Mouse (Mus musculus): ENCODE data around the gene Ptcd1. TPM values are rescaled to one million over a fixed set of nuclear protein-coding genes. Genes with fewer than 3 reads are reported as not detected.
"Not testable (repeated sequence)": the region's sequence is repeated elsewhere in the genome, so short reads cannot be mapped to it uniquely, and the experiment has no call there.

Gene Ptcd1
- total RNA-seq, 2 experiments from 2014 or later = 9.3 to 14.7 TPM

DNA sequence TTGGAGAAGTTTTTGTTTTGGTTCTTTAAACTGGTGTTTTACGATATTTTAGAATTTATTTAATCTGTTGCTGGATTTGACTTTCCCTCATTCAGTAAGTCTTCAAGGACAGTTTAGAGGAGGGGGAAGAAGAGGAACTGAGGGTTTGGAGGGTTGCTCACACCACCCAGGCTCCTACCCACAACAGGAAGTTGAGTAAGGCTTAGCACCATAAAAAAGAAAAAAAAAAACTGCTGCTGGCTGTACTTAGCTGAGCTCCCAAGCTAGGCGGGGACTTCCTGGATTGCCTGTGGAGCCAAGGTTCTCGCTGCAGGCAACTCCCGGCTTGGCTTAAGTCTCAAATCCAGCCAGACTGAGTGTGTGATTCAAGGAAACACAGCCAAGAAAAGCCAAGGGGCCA lies 50.6 kb downstream of the Ptcd1 start:
- peak; percentile 57 for ATAC-seq (replicated peaks; ENCODE audit: poor library complexity, severe bottlenecking)

DNA sequence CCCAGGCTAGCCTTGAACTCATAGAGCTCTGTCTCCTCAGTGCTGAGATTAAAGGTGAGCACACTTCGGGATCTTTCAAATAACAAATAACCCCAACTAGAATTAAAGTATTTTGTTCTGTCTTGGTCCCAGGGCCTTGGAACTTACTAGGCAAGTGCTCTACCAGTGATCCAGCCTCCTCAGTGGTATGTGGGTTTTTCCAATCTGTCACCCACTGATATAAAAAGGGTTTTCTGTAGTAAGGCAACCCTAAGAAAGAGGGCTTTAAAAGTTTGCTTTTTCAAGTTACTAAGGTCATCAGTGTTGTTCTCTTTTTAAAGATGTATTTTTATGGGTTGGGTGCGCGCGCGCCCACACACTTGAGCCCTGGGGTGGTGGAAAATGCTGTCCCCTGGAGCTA lies 51.2 kb downstream of the Ptcd1 start:
- no peak for ATAC-seq (replicated peaks; ENCODE audit: poor library complexity, severe bottlenecking)

DNA sequence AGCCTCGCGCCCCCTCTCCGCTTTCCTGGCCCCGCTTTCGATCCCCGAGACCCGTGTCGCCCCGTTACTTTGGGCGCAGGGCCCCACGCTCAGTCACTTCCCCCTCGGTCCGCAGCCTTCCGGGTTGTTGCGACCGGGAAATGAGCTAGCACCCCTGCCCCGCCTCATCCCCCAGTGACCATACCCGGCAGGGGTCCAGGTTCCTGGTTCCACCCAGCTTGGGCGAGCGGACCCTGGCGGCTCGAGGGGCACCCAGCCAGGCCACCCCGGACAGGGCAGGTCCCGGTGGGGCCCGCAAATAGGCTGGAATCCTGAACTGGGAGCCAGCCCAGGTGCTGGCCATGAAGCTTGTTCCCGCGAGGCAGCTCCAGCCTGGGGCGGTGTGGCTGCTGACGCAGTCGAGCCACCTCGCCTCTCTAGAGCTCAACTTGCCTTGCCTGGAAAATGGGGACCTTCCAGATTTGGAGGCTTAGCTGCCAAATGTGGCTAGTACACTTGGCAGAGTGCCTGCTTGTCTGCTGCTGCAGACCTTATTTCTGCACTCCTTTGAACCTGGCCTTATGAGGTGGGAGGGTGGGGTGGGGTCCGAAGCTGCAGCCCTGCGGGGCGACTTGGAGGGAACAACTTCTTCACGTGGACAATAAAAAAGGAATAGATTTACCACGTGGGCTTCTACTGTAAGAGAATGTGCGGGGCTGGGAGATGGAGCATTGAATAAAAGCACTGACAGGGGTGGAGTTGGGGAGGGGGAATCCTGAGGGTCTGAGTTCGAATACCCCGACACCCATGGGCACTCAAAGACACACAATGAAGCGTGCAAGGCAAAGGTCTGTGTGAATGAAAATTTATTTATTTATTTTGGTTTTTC lies 52.1 kb downstream of the Ptcd1 start:
- ATAC-seq (replicated peaks; ENCODE audit: poor library complexity, severe bottlenecking) = peak; percentile 62

DNA sequence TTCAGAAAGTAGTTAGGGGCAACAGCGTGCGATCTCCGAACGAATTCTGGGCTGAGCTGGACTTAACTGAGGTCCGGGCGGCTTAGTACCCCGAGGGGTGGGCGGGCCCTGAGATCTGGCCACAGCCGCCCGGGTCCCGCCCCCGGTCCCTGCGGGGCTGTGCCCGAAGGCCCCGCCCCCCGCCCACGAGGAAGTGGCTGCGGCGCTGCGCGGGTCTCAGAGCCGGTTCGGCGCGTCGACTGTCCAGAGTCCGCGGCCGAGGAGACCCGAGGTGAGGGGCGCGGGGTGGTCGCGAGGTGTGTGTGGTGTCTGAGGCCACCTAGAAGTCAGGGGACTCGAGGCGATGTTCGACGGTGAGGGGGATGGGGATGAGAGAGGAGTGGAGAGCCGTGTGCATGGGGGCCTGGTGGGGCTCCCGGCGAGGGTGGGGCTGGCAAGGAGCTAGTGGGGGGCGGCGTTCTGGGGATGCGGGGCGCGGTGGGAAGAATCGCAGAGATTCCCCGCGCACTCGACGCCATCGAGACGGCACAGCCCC lies 52.8 kb downstream of the Ptcd1 start, which contains the start of gene Arpc1b:
TSS of gene Arpc1b (plus strand) at position 145 of the 535 bp plus-strand sequence.
- peak; percentile 60 for ATAC-seq (replicated peaks; ENCODE audit: poor library complexity, severe bottlenecking)

DNA sequence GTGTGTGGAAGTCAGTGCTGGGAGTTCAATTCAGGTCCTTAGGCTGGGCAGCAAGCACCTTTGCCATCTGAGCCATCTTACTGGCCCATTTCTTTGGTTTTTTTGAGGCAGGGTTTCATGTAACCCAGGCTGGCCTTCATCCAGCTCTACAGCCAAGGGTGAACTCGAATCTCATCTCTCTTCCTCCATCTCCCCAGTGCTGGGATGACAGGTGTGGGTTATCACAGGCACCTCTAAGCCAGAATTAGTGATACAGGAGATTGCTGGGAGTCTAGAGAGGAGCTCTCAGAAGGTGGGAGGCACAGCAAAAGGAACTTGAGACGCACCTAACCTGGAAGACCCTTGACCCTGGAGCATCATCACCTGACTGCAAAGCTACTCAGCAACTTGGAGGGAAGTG lies 53.5 kb downstream of the Ptcd1 start:
- ATAC-seq (replicated peaks; ENCODE audit: poor library complexity, severe bottlenecking) = no peak

DNA sequence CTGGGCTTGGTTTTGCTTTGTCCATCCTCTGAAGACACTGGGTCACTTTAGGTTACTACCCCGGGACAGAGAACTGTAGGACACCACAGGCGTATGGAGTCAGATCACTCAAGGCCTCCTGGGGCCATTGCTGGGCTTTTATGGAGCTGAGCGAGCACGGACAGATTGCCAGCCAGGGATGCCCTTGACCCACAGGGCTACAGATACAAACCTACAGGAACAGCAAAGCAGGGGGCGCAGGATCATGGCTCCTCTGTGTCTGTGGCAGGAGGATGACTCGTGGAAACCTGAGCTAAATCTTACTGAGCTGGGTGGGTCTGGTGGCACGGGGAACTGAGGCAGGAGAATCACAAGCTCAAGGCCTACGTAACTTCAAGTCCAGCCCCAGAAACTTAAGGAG lies 54.3 kb downstream of the Ptcd1 start:
- no peak for ATAC-seq (replicated peaks; ENCODE audit: poor library complexity, severe bottlenecking)

DNA sequence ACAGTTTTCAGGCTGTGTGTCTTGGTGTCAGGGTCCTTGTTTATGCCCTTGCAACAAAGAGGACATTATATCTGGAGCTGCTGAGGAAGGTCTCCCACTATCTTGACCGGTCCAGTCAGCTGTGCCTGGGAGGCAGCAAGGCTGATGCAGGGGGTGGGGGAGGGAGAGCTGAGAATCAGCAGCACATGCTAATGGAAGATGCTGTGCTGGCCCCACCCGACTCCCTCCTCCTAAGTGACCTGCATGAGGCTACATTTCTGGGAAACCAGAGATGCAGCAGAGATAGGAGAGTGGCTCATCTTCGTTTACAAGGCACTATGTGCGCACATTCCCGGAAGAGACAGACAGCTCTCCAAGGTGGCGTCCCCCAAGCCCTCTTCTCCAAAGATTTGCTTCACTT lies 56.5 kb downstream of the Ptcd1 start:
- no peak for ATAC-seq (replicated peaks; ENCODE audit: poor library complexity, severe bottlenecking)

DNA sequence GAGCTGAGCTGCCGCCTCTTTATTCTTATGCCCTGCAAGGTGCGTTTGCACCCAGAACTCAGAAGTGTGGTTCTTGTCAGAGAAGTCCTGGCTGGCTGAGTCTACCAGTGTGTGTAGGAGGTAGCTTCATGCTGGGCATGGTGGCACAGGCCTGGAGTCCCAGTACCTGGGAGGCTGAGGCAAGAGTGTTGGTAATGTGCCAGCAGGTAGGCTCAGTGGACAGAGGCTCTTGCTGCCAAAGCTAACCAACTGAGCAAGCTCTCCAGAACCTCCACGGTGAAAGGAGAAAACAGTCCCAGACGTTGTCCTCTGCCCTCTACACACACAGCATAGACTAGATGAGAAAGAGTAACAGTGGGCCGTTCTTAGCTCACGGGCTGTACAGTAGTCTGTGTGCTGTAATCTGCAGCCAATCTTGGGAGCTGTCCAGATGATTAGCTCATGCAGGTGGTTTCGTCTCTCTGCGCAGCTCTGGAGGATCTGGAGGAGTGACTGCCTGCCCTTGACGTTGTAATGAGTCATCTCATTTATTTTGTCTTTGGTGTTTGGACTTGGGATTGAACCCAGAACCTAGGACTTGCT lies 61.1 kb downstream of the Ptcd1 start:
- no peak for ATAC-seq (replicated peaks; ENCODE audit: poor library complexity, severe bottlenecking)

DNA sequence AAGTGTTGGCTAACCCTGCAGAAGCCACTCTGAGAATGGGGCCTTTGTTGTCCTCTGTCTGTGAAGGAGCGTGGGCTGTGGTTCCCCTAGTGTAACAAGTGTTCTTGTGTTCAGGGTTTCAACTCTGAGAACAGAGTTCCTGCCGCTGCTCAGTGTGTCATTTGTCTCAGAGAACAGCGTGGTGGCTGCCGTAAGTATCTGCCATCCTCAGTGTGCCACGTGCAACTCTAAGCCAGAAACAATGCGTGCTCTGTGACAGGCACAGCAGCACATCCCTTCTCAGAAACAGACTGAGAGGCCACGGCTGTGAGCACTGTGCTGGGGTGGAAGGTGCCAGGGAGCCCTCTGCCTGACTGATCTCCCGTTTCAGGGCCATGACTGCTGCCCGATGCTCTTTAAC lies 62.6 kb downstream of the Ptcd1 start:
- ATAC-seq (replicated peaks; ENCODE audit: poor library complexity, severe bottlenecking) = no peak

DNA sequence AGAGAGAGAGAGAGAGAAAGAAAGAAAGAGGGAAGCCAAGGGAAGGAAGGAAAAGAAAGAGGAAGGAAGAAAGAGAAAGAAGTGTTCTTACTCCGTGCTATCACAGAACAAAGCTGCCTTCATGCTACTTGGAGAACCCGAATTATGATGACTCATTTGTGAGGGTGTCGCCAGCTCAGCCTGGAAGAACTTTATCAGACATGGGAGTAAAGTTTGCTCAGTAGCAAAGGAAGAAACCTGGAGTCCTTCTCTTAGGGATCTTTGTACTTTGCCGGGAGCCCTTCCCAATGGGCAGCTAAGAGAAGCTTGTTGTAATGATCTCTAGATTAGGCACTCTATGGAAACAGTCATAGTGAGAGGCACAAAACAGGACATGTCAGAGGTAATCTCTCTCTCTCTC lies 64.2 kb downstream of the Ptcd1 start:
- ATAC-seq (replicated peaks; ENCODE audit: poor library complexity, severe bottlenecking) = no peak

DNA sequence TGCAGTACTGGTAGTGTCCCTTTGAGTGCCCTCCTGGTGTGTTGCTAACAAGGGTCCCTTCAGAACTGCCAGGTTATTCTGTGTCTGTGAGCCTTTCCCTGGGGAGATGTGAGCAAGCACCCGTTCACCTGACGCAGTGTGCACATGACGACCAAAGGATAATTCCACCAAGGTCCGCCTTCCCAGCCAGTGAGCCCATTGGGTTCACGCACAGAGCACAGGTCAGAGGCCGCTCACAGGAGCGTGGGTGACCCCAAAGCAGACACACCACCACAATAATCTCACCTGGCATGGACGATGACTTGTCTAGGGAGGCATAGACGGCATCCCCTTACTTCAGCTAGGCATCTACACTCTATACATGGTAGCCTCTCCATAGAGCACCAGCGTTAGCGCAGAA lies 65.5 kb downstream of the Ptcd1 start:
- not testable (repeated sequence) for ATAC-seq (replicated peaks; ENCODE audit: poor library complexity, severe bottlenecking)

DNA sequence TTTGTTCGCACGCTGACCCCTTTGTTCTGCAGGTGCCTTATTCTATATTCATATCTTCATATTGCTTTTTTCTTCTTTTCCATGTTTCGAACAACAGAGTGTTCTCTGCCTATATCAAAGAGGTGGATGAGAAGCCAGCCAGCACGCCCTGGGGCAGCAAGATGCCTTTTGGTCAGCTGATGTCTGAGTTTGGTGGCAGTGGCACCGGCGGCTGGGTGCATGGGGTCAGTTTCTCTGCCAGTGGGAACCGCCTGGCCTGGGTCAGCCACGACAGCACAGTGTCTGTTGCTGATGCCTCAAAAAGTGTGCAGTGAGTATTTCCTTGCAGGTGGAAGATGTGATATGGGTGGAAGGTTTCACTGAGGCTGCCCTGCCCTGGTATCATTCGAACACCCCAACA lies 65.9 kb downstream of the Ptcd1 start:
- ATAC-seq (replicated peaks; ENCODE audit: poor library complexity, severe bottlenecking) = no peak

DNA sequence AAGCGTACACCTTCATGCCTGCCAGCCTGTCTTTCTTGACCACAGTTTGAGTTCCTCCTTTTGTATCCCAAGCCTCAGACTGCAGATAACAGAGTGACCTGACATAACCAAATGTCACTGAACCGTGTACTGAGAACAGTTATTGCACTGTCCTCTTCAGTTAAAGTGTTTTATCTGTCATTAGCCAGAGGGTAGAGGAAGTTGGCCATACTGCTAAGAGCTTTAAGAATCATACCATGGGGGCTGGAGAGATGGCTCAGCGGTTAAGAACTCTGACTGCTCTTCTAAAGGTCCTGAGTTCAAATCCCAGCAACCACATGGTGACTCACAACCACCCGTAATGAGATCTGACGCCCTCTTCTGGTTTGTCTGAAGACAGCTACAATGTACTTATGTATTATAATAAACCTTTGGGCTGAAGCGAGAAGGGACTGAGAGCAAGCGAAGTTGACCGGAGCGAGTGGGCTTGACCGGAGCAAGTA lies 68.5 kb downstream of the Ptcd1 start:
- peak; percentile 87 for ATAC-seq (replicated peaks; ENCODE audit: poor library complexity, severe bottlenecking)

Other genes starting within 250 kb of the Ptcd1 start
- gene Smurf1, start 201.3 kb downstream of the Ptcd1 start, total RNA-seq (2014; fragmentation: Nextera tagmentation) = 2.0 and 5.9 TPM in 2 replicates
- 3.4 and 4.6 TPM in 2 replicates for gene Smurf1, start 201.3 kb downstream of the Ptcd1 start, total RNA-seq (2017)
- not detected in 2 replicates for gene Gm4871, start 134.4 kb downstream of the Ptcd1 start, total RNA-seq (2014; fragmentation: Nextera tagmentation)
- not detected in 2 replicates for gene Gm4871, start 134.4 kb downstream of the Ptcd1 start, total RNA-seq (2017)
- gene 1700018F24Rik, start 124.1 kb downstream of the Ptcd1 start, total RNA-seq (2014; fragmentation: Nextera tagmentation) = not detected in 2 replicates
- gene 1700018F24Rik, start 124.1 kb downstream of the Ptcd1 start, total RNA-seq (2017) = not detected in 2 replicates
- gene Arpc1a, start 83.3 kb downstream of the Ptcd1 start, total RNA-seq (2014; fragmentation: Nextera tagmentation) = 76.8 and 81.1 TPM in 2 replicates
- 42.0 and 48.1 TPM in 2 replicates for gene Arpc1a, start 83.3 kb downstream of the Ptcd1 start, total RNA-seq (2017)
- gene Kpna7, start 83.1 kb downstream of the Ptcd1 start, total RNA-seq (2014; fragmentation: Nextera tagmentation) = not detected in 2 replicates
- not detected in 2 replicates for gene Kpna7, start 83.1 kb downstream of the Ptcd1 start, total RNA-seq (2017)
- 404 and 492 TPM in 2 replicates for gene Arpc1b, start 52.9 kb downstream of the Ptcd1 start, total RNA-seq (2014; fragmentation: Nextera tagmentation)
- 197 and 242 TPM in 2 replicates for gene Arpc1b, start 52.9 kb downstream of the Ptcd1 start, total RNA-seq (2017)
- gene Pdap1, start 26.9 kb downstream of the Ptcd1 start, total RNA-seq (2014; fragmentation: Nextera tagmentation) = 59.3 and 90.3 TPM in 2 replicates
- gene Pdap1, start 26.9 kb downstream of the Ptcd1 start, total RNA-seq (2017) = 92.6 and 159 TPM in 2 replicates
- 108 and 163 TPM in 2 replicates for gene Bud31, start 26.7 kb downstream of the Ptcd1 start, total RNA-seq (2014; fragmentation: Nextera tagmentation)
- 194 and 205 TPM in 2 replicates for gene Bud31, start 26.7 kb downstream of the Ptcd1 start, total RNA-seq (2017)
- 42.2 and 45.3 TPM in 2 replicates for gene Cpsf4, start 105 bp upstream of the Ptcd1 start, total RNA-seq (2014; fragmentation: Nextera tagmentation)
- 47.9 and 51.3 TPM in 2 replicates for gene Cpsf4, start 105 bp upstream of the Ptcd1 start, total RNA-seq (2017)
- gene Atp5j2, start 25.0 kb upstream of the Ptcd1 start, total RNA-seq (2014; fragmentation: Nextera tagmentation) = 372 and 531 TPM in 2 replicates
- gene Atp5j2, start 25.0 kb upstream of the Ptcd1 start, total RNA-seq (2017) = 127 and 170 TPM in 2 replicates
- gene Zkscan14, start 34.8 kb upstream of the Ptcd1 start, total RNA-seq (2014; fragmentation: Nextera tagmentation) = 1.6 and 6.2 TPM in 2 replicates
- gene Zkscan14, start 34.8 kb upstream of the Ptcd1 start, total RNA-seq (2017) = 20.8 and 21.1 TPM in 2 replicates
- gene Zkscan5, start 37.5 kb upstream of the Ptcd1 start, total RNA-seq (2014; fragmentation: Nextera tagmentation) = 6.8 and 8.5 TPM in 2 replicates
- 7.9 and 10.1 TPM in 2 replicates for gene Zkscan5, start 37.5 kb upstream of the Ptcd1 start, total RNA-seq (2017)
- gene Zfp655, start 64.6 kb upstream of the Ptcd1 start, total RNA-seq (2014; fragmentation: Nextera tagmentation) = 28.2 and 34.0 TPM in 2 replicates
- 33.5 and 37.3 TPM in 2 replicates for gene Zfp655, start 64.6 kb upstream of the Ptcd1 start, total RNA-seq (2017)
- 12.1 and 13.2 TPM in 2 replicates for gene Zscan25, start 113.4 kb upstream of the Ptcd1 start, total RNA-seq (2014; fragmentation: Nextera tagmentation)
- 4.1 and 10.4 TPM in 2 replicates for gene Zscan25, start 113.4 kb upstream of the Ptcd1 start, total RNA-seq (2017)
- not detected in 2 replicates for gene Cyp3a57, start 178.2 kb upstream of the Ptcd1 start, total RNA-seq (2014; fragmentation: Nextera tagmentation)
- not detected in 2 replicates for gene Cyp3a57, start 178.2 kb upstream of the Ptcd1 start, total RNA-seq (2017)